Mouse (Mus musculus) spleen, adult 12 weeks (tissue): ENCODE results near the gene Zbed4.
"Not testable (repeated sequence)": the region's sequence is repeated elsewhere in the genome, so short reads cannot be mapped to it uniquely, and the experiment has no call there.

Source experiments
- DNase-seq: peaks from one replicate; pipeline ENCODE4 v3.0.0; 2022; ENCODE audit warnings: low spot score

Gene Zbed4

DNA sequence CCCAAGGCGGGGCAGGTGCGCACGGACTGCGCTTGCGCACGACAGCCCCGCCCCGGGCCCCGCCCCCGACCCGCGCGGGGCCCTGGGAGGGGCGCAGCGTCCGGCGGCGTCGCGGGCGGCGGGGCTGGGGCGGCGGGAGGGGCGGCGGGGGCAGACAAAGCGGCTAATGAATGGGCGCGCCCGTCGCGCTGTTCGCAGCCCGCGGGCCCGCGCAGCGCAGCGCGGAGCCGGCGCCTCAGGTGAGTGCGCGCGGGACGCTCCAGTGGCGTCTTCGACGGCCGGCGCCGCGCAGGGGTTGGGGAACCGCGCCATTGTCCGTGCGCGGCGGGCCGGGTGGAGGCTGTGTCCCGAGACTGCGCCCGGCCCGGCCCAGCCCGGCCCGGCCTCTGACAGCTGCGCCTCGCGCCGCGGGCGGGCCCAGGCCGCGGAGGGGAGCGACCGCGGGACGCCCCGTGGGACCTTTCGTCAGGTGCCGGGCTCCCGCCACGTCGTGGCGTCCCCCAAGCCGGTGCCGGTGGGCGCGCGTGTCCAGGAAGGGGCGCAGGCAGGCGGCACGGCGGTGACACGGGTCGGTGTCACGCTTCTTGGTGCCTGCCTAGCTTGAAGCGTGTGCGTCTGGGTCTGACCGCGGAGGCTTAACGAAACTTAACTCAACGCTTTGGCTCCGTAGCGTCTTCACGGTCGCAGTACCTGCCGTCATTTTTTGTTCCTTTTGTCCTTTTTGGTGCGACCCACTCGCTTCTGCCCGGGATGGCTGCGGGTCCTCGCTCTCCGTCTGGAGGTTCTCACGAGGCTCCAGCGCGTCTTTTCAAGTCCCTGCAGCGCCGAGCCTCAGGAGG is at the start of gene Zbed4:
TSS of gene Zbed4 (plus strand) at position 97 of the 839 bp plus-strand sequence.
- no peak for DNase-seq

DNA sequence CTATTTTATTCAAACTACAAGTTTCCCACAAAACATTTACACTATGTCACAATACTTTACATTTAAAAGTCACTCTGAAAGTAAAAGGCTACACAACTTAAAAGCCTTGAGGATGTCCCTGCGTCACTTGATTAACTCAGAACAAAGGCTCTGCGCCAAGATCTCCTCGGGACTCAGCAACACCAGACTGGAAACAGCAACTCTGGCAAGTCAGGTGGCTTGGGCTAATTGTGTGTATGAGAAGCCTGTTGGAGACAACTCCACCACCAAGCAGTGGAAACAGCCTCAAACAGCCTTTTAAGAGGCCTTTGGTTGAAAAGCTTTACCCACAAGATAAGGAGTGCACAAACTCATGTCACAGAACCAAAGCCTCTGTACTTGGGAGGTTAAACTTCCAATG is 49.0 kb upstream of the Zbed4 start:
- no peak for DNase-seq

DNA sequence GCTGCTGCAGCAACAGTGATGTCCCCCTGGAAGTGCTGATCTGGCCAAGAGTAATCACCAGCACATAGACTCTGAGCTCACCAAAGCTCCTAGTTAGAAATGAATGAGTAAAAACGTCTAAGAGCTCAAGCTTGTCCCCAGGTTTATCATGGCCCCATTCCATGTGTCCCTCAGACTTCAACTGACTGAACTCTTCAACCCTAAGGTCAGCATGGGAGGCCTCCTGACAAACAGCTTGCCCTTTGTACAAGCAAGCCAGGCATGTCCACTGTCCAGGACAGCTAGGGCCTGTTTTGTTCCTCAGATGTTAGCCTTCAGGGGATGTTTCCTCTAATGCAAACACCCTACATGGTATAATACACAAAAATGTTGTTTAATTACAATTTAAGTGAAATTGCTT is 47.2 kb upstream of the Zbed4 start:
- no peak for DNase-seq

DNA sequence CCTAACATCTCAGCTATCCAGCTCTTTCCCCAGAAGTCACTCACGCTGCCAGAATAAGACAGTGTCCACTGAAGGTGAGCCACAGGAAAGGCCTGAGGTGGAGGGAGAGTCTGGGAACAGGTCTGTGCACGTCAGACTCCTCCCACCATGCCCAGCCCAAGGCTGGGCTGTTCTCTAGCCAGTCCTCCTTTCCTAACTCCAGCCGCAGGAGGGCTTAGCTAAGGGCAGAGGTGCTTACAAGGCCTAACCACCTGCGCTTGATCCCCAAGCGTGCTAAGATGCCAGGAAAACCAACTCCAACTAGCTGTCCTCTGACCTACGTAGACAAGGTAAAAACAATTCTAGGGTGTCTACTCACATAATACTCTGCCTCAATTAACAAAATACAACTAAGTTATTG is 45.1 kb upstream of the Zbed4 start:
- no peak for DNase-seq

DNA sequence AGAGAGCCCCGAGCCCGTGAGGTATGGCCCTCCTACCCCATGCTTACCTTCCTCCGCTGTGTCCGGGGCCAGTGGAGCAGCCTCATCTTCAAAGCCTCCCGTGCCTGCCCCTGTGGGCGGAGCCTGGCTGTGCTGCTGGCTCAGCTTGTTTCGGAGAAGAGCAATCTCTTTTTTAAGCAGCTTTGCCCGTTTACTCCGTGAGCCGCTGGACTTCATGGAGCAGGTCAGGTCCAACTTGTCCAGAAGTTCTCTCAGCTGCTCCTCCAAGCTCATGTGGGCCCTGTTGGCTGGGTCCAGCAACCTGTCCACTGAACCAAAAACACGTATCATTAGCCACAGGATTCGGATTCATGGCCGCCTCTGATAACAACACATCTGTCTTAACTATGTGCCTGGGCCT is 44.5 kb upstream of the Zbed4 start:
- not testable (repeated sequence) for DNase-seq

DNA sequence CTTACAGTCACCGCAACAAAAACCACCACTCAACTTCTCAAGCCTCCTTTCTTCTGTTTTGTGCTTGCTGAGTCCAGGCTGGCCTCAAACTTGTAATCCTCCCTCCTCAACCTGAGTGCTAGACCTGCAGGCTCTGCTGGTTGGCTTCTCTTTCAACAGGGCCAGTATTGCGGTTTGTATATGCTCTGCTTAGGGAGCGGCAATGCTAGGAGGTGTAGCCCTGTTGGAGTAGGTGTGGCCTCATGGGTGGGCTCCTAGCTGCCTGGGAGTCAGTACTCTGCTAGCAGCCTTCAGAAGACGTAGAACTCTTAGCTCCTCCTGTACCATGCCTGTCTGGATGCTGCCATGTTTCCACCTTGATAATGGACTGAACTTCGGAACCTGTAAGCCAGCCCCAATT is 43.3 kb upstream of the Zbed4 start:
- no peak for DNase-seq

DNA sequence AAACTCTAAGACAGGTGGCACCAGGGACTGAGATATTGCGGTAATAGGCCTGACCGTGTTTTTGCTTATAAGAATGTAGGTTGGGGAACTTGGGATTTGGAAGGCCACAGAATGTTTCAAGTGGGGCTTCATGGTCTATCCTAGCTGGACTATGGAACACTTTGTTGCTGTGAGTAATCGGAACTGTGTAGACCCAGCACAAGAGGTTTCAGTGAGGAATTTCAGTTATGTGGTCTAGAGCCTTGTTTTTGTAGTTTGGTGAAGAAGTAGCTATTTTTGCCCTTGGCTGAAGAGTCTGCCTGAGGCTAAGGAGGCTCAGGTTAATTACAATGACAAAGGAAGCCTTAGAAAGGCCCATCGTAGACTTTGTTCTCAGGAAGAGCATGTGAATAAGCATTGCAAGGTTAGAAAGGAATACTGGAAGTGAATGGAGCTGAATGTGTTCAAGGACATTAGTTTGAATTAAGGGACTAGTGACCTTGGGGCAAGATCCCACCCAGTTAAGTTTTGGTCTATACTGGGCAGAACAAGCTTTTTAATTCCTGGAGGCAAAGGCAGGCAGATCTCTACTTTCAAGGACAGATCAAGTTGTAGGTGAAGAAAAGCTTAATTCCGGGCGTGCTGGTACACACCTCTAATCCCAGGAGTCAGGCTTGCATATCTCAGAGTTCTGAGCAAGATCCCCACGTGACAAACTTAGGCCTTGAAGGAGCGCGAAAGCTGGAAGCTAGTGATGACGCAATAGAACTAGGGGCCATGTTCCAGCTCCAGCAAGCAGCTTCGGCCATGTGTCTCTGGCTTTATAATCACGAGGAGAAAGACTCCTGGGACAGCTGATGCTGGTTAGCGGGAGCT is 42.6 kb upstream of the Zbed4 start:
- no peak for DNase-seq

DNA sequence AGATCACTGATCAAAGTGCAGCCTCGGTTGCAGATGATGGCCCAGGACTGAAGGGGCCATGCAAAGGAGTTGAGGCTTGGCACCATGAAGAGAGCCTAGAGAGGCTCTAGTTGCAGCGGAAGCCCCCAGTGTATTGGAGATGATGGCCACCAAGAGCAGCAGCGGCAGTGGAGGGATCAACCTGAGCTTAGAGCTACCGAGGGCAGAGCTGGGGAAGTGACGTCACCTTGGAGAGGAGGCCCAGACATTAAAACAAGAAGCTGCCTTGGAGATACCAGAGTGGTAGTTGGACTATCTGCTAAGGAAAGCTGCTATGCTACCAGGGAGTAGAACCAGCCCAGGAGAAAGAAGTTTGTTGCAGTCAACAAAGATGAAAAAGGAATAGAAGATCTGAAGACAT is 41.6 kb upstream of the Zbed4 start:
- no peak for DNase-seq

DNA sequence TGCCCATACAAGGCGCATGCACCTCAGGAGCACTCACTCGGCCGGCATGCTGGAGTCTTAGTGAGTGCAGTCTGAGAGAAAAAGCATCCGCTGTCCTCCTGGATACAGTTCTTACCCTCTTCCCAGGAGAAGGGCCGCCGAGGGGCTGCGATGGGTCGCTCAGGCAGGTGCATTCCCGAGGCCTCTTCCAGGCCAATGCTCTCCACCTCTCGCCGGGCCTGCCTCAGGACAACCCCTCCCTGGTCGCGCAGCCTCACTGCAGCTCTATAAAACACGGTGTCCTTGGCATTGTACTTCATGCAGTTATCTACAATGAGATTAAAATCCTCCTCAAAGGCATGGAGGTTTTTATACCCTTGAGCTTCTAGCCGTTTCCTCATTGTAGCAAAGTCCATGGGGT is 39.0 kb upstream of the Zbed4 start:
- no peak for DNase-seq

DNA sequence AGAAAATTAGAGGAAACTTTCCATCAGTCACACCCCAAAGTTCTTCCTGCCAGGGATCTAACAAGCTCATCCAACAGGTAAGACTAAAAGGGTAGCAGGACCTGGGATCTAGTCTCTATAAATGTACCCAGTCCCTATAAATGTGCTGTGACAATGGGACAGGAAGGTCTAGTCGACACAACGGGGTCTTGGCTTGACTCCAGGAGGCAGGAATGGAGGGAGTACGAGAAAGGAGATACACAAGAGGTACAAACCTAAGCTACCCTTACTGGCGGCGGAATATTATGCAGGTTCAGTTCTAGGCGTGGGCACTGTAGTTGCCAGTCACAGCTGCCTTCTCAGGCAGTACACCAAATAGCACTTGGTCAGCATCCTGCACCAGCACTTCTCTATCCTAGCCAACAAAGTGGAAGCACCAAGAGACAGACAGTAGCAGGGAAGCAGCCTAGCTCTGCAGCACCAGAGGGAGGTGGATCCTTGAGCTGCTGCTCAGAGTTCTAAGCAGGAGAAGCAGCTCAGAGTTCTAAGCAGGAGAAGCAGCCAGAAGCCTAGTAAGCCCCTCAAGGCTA is 37.4 kb upstream of the Zbed4 start:
- no peak for DNase-seq

DNA sequence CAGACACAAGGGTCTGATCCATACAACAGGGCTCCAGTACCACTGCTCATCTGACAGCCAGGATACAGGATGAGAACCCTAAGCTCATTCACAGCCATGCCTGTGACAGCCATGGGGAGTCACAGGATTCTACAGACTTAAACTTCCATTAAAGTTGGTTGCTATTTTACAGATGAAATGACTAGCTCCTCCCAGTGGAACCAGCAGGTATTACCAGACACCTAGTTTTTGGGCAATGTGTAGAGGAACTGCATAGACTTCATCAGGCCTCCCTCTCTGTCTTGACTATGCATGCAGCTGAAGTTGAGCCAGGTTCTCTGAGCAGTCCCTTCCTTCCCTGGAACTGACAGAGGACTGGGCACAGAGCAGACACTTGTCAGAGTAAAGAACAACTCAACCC is 35.1 kb upstream of the Zbed4 start:
- no peak for DNase-seq

DNA sequence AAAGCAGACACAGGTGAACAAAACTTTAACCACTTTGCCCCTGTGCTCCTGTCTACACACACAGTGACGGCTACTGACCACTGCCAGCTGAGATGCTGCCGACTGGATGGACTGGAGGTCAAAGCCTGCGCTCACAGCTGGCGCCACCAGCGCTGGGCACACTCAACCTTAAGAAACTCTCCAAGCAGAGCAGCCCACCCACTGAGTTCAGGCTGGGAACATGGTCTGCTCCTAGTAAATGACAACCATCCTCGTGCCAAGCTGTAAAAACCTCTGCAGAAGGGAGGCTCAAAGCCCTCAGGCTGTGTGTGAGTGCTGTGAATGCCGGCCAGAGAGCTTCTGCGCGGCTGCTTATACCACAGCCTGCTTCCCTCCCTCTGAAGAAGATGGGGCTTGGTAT is 34.2 kb upstream of the Zbed4 start:
- DNase-seq: no peak

DNA sequence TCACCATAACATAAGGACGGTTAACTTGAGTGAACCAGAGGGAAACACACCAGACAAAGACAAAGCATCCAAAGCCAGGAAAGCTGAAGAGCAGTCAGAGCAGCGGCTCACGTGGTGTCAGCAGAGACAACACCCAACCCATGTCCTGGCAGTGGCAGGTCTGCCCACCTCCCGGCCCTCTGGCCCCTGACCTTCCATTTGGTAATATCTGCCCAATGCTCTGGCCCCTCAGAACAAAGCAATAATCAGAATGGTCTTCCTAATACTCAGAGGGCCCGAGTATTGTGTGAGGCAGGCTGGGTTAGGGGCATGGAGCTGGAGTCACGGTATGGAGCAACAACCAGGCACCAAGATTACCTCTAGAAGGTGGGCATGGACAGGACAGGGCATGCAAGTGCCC is 28.3 kb upstream of the Zbed4 start:
- no peak for DNase-seq

DNA sequence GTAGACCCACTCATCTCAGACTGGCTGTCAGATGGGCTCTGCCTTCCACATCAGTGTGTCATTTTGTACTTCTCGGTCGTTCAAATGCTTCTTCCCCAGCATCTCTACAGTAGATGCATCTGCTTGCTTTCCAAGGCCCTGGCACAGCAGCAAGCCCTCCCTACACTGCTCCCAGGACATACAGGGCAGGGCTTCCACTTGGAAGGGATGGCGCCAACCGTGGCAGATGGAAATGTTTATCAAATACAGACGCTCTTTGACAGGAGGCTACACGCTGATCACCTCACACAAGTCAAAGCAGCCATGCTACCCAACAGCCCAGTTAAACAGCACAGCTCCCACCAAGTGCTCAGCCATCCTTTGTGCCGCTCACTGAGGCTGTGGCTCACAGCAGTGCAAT is 27.1 kb upstream of the Zbed4 start:
- no peak for DNase-seq

DNA sequence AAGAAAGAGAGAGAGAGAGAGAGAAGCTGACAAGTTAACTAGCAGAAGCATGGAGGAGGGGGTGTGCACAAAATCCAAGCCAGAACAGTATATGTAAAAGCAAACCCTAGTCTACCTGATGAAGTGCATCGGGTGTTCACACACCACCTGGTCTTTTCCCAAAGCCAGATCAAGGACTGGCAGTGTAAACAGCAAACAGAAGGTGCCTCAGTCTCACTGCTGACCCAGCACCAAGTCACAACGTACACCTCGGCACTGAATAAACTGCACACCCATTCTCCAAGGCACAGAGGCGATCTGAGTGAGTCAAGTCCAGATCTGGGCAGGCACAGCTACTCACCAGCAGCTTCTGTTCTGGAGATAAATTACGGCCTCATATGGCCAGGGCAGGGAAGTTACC is 26.4 kb upstream of the Zbed4 start:
- DNase-seq: no peak

DNA sequence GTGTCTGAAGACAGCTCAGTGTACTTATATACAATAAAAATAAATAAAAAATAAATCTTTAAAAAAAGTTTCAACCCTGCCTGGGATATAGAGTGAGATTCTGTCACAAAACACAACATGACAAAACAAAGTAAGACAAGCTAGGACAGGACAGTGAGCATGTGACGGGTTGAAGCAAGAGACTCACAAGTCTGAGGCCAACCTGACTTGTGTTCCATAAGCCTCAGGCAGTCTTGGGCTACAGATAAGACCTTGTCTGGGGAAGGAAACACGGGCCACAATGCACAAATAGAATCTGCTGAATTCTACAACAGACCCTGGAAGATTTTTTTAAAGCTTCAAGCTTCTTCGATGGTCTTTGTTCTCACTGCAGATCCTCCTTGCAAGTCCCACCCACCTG is 24.3 kb upstream of the Zbed4 start:
- no peak for DNase-seq

DNA sequence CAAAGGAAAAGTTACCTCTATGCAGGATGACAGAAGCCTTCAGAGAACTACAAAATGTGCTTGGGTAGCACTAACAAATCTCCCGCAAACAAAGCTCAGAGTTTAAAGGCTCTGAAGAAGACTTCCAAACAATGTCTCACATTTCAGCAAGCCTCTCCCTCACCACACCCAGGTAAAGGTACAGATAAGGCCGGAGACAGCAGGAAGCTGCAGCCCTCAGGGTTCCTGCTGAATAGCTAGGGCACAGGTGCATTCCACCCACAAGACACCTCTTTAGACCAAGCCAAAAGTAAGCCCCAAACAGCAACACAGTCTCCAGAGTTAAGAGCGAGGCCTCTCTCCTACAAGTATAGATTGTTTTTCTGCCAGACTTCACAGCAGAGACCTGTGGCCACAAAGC is 20.7 kb upstream of the Zbed4 start:
- no peak for DNase-seq

DNA sequence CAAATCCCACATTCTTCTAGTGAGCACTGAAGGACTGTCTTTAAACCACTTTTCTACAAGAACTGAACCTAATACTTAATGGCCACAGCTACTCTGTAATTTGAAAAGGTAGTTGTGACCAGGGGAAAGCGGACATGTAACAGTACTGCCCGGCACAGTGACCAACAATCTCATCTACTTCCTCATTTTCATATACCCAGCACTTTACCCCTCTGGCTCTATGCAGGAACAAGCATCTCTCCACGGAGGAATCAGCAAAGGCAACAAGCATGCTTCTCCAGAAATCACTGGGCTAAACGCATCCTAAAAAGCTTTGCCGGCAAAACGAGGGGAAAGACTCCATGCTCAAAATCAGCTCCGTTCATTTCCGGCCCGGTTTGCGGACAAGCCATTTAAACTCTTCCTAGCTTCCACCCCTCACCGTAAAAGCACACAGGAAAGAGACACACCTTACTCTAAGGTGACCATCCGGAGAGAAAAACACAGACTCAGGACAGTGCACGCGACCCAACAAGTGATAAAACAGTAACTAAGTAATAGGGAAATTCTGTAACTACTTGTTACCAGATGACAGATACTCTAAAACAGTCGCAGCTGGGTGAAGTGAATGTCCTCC is 18.9 kb upstream of the Zbed4 start:
- DNase-seq: no peak

DNA sequence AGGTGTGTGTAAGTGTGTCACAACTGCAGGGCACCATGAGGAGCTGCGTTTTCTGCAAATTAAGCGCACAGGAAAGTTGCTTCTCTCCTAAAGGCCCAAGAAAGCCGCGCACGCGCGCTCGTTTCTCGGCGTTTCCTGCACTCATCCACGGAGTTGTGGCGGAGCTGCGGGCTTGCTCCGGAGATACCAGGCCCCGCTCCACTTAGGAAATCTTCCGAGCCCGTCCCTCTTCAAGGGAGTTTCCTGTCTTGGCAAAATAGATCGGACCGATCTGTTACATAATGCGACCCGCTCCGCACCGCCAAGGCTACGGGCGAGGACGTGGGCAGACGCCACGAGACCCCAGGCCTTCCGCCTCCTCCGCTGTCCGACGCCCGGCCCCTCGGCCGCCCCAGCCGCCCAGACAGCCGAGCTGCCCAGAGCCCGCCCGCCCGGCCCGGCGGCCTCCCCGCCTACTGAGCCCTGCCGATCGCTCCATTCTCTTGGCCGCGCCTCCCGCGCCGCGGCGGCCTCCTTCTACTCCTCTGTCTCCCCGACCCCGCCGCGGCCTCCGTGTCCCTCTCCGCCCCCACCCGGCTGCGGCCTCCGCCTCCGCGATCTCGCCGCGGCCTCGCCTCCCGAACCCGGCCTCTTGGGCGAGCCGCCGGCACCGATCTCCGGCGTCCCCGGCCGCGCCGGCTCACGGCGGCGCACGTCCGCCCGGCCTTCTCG is 18.3 kb upstream of the Zbed4 start:
- DNase-seq: peak; percentile 50

DNA sequence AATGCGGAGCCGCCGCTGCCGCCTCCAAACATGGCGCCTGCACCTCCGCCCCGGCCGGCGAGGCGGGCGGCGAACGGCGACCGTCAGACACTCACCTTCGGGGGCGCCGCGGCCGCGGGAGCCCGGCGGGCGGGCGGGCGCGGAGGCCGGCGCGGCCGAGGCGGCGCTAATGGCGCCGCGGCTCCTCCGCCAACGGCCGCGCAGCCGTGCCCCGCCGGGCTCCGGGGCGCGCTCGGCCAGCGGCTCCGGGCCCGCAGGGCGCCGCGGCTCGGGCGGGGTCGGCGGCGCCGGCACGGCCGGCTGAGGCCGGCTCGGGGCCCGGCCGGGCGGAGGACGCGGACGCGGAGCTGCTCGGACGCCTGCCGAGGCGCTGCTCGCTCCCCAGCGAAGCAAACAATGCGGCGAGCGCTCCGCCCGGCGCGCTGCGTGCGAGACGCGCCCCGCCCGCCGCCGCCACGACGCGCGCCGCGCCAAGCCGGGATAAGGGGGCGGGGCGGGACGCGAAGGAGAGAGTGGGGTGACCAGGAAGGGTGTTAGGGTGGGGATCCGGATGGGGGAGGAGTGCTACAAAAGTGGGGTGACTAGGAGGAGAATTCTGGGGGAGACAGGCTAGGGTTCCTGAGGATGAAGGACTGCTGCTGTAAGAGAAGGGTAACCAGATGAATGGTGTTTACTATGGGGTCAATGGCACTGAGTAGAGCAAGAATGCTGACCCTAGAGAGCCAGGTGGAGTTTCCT is 17.5 kb upstream of the Zbed4 start, which contains the start of gene Brd1:
TSS of gene Brd1 (minus strand) at position 400 of the 738 bp plus-strand sequence.
- DNase-seq: peak; percentile 54

DNA sequence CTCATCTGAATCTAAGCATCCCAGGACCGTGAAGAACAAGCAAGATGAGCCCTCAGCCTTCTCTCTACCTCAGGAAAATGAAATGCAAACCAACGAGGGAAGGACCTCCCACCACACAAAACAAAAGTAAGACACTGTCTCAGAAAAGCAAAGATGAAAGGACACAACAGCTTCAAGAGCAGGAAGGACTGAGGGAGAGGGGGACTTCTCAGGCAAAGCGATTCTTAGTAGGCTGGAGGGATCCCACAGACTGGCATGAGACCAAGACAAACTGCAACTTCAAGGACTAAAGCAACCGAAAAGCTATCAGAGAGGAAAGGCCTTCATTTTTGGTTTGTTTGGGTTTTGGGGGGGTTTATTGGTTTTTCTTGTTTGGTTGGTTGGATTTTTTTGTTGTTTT is 15.3 kb upstream of the Zbed4 start:
- DNase-seq: no peak
